Mouse (Mus musculus) left cerebral cortex, adult 8-10 months (tissue): ENCODE results near the gene Rnf181. TPM values are rescaled to one million over a fixed set of nuclear protein-coding genes. Genes with fewer than 3 reads are reported as not detected.

Experiments used
- DNase-seq, 2 experiments: peaks; one replicate each; pipeline ENCODE4 v3.0.0; 2022; ENCODE audit warnings: low spot score in 2 of 2
- total RNA-seq, 4 experiments: library from RNA; stranded (reverse); gene quantifications; 2 replicates each; pipeline ENCODE4 v1.2.4; 2022

The Rnf181 gene
- 10 to 100 TPM; 76.4 to 85.1 (median 81.5) TPM for total RNA-seq

DNA sequence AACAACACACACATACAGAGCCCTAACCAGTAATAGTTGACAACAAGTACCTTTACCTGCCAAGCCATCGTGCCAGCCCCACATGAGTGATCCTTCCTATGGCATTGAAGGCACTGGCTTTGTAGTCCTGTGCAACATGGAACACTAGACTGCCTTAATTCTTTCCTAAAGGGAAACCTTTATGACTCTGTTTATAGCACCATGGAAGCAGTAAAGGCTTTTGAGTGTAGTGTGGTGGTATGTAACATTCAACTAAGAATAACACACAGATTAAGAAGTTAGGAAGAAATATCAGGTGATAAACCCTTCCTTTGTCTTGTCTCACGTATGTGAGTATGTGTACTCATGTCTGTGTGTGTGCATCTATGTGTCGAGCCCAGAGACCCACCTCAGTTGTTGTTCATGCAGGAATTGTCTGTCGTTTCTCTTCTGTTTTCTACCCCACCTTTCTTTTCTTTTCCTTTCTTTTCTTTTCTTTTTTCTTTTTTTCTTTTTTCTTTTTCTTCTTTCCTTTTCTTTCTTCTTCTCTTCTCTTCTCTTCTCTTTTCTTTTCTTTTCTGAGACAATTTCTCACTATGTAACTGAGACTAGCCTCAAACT is at the start of gene Rnf181:
TSS of gene Rnf181 (minus strand) at position 113 of the 600 bp plus-strand sequence.
- DNase-seq: no peak

DNA sequence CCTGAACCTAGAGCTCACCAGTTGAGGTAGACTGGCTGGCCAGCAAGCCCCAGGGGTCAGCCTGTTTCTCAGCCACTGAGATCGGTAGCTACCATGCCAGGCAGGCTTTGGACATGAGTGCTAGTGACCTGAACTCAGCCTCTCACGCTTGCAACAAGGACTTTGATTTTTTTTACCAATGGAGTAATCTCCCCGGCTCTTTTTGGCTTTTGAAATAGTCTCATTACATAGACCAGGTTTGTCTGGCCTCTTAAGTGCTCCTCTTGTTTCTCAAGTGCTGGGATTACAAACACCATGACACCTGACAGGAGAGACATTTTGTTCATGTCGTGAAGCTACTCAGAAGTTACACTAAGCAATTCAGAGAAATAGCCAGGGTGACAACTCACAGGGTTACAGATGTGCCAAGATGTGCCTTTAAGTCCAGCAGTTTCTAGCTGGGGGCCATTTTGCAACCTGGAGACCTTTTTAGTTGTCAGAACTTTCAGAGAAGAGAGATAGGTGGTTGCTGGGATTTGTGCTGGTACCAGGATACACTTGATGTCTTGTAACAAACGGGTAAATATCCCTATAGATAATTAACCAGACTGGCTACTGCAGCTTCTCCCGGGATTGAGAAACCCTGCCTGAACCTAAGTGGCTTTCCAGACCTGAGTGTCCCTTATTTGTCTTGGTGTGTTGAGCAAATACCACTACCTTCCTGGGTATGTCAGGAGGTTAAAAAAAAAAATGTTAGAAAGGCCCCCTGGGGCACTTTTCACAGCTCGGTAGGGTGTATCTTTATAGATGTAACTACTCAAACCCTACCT is 49.4 kb upstream of the Rnf181 start:
- DNase-seq: no peak

DNA sequence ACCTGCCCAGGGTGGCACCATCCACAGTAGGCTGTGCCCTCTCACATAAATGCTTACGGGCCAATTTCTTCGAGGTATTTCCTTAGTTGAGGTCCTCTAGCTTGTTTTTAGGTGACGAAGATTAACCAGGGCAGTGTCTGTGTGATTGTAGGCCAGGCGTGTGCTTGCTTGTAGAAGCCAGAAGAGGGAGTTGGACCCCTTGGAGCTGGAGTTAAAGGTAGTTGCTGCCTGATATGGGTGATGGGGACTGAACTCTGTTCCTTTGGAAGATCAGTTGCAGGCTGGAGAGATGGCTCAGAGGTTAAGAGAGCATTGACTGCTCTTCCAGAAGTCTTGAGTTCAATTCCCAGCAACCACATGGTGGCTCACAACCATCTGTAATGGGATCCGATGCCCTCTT is 48.4 kb upstream of the Rnf181 start:
- DNase-seq: no peak

DNA sequence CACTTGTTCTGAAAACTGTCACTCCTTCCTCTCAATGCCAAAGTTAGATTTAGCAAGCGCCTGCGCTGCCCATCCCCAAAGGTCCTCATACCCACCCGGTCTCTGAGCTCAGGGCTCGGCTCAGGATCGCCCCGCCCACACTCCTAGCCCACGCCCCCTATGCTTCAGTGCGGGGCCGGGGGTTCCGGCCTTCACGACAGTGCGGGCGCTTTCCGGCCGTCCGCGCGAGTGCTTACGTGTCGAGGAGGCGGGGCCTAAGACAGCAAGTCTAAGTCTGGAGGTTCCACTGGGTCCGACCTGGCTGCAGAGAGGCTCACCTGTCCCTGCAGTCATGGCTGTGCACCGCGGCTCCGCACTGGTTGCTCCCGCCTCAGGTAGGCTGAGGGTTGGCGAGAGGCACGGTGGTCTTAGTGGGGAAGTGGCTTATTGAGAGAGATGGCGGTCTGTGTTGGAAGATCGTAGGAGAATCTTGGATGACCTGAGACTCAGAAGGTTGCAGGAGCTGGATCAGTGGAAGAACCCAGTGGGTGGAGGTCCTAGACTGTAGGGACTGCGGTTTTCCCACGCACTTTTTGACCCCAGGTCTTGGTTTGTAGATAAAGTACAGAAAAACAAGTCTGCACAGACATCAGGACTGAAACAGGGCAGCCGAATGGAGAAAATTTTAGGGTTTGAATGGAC is 47.5 kb upstream of the Rnf181 start, which contains the start of gene Ggcx:
TSS of gene Ggcx (plus strand) at position 233 of the 681 bp plus-strand sequence.
- peak; percentile 85 to 90 for DNase-seq

DNA sequence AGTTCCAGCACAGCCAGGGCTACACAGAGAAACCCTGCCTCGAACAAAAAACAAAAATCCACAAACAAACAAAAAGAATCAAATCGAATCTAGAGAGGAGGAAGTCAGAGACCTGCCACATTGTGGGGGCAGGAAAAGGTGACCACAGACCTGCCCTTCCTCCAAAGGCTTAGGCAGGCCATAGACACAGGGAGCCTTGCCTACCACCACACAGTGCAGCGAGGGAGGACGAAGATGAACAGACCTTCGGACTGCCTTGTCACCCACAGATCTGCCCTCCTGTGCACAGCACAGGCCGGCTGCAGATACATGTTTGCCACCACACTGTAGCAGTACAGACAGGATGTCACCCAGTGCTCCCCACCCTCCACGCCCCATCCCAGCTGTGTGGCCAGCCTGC is 43.8 kb upstream of the Rnf181 start:
- DNase-seq: no peak

DNA sequence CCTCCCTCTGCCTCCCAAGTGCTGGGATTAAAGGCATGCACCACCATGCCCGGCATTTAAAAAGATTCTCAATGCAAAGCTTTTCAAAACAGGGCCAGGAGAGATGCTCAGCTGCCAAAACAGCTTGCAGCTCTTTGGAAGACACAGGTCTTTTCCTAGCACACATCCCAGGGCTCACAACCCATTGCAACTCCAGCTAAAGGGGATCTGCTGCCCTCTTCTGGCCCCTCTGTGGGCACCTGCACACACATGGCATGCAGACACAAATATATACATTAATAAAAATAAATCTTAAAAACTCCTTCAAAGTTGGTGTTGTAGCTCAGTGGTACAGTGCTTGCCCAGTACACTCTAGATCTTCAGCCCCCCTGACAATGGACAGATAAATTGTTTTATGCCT is 43.2 kb upstream of the Rnf181 start:
- no peak for DNase-seq

DNA sequence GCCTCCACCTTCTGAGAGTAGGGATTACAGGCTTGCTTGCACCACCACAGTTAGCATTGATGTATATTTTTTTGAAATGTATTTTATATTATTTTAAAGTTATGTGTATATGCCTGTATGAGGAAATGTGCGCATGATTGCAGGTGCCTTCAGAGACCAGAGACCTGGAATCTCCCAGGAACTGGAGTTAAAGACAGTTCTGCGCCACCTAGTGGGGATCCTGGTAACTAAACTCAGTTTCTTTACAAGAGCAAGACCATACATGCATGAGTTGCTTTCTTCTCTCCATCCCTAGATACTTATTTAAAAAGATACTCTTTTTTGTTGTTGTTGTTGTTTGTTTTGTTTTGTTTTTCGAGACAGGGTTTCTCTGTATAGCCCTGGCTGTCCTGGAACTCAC is 42.8 kb upstream of the Rnf181 start:
- no peak for DNase-seq

DNA sequence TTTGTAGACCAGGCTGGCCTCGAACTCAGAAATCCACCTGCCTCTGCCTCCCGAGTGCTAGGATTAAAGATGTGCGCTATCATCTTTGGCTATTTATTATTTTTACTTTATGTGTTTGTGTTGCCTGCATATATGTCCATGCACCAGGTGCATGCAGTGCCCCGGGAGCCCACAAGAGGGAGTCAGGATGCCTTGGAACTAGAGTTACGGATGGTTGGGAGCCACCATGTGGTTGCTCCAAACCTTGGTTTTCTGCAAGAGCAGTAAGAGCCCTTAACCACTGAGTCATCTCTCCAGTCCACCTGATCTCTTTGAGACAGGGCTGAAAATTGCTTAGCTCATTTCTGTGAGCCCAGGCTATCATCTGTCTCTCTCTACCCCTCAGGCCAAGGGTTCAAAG is 40.4 kb upstream of the Rnf181 start:
- DNase-seq: peak; percentile 62 to 72

DNA sequence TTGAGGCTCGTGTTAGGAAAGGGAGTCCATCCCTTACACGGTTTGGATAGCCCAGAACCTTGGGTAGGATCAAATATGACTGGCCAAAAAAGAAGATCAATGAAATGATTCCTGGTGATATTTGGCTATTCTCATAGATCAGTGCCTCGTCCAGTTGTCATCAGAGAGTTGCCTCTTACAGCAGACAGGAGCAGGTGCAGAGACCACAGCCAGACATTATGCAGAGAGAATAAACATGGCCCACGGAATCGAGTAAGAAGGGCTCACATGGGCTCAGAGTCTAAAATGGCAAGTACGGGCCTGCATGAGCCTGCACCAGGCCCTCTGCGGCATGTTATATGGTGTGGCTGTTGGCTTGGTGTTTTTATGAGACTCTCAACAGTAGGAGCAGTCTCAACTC is 38.6 kb upstream of the Rnf181 start:
- DNase-seq: no peak

DNA sequence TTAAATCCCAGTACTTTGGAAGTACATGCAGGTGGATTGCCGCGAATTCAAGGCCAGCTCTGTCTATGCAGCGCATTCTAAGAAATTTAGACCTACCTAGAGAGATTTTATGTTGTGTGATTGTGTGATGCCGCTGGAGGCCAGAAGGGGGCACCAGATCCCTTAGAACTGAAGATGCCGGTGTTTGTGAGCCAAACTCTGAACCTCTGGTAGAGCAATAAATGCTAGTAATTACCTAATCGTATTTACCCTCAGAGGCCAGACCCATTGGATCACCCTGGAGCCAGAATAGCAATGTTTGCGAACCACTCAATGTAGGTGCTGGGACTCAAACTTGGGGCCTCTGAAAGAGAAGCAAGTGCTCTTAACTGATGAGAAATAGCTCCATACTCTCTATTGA is 35.1 kb upstream of the Rnf181 start:
- peak; percentile 33 to 76 for DNase-seq

DNA sequence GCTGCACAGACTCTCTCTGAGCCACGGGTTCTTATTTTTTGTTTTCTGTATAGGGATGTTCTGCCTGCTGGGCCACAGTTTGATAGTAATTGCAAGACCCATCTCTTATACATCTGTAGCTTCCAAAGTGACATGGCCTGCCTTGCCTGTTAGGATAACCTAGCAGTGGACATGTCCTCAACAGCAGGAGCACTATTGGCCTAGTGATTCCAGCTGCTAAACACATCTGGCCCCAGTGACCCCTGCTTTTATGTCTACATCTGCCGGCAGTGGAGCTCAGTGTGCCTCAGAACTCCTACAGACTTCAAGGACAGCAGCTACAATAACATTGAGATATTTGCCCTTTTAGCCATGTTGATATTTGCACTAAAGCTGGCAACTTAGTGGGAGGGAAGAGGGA is 33.2 kb upstream of the Rnf181 start:
- DNase-seq: no peak

DNA sequence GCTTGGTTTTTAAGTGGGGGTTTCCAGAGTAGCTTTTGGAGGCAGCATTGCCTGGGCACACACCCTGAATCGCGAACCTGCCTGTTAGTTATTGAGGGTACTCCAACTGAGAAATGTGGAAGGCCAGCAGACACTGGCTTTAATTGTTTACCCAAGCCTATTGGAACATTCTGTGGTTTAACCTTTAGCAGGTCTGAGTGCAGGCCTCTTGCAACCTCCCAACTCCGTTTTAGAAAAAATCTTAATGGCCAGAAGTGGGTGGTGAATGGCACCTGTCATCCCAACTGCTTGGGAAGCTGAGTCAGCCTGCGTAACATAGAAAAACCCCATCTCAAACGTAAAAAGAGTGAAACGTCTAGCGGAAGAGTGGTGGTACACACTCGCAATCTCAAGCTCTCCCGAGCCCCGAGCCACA is 30.1 kb upstream of the Rnf181 start:
- no peak for DNase-seq

DNA sequence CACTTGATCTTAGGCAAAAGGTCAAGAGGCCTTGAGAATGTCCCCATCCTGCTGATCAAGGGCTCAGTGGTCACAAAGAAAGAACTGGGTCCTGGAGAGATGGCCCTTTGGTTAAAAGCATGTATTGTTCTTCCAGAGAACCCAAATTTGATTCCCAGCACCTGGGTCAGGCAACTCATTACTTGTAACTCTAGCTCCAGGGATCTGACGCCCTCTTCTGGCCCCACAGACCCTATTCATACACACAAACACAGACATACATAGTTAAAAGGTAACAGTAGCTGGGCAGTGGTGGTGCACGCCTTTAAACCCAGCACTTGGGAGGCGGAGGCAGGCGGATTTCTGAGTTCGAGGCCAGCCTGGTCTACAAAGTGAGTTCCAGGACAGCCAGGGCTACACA is 25.6 kb upstream of the Rnf181 start:
- DNase-seq: no peak

DNA sequence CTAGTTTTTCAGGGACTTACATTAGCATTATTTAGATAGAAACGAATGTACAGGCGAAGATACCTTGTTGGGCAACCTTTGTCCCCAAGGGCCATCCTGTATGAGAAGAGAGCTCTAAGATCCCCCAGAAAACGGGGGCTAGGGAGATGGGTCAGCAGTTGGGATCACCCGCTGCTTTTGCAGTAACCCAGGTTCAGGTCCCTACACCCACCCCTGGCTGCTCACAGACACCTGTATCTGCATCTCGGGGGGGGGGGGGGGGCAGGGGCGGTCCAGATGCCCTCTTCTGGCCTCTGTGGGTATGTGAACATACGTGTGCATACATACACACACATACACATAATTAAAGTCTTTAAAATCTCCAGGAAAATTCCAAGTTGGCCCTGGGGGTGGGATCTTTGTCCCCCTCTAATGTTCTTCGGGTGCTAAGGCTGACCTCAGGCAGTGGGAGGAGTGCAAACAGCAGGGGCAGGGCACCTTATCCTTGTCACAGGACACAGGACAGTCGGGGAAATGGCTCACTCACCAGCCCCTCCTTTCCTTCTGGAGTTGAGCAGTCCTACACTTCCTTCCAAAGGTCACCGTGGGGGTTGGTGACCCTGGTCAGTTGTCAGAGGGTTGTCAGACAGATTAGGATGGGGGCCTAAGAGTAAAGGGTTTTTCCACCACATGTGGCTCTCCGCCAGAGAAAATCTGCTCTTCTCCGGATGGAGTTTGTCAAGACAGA is 24.2 kb upstream of the Rnf181 start:
- no peak for DNase-seq

DNA sequence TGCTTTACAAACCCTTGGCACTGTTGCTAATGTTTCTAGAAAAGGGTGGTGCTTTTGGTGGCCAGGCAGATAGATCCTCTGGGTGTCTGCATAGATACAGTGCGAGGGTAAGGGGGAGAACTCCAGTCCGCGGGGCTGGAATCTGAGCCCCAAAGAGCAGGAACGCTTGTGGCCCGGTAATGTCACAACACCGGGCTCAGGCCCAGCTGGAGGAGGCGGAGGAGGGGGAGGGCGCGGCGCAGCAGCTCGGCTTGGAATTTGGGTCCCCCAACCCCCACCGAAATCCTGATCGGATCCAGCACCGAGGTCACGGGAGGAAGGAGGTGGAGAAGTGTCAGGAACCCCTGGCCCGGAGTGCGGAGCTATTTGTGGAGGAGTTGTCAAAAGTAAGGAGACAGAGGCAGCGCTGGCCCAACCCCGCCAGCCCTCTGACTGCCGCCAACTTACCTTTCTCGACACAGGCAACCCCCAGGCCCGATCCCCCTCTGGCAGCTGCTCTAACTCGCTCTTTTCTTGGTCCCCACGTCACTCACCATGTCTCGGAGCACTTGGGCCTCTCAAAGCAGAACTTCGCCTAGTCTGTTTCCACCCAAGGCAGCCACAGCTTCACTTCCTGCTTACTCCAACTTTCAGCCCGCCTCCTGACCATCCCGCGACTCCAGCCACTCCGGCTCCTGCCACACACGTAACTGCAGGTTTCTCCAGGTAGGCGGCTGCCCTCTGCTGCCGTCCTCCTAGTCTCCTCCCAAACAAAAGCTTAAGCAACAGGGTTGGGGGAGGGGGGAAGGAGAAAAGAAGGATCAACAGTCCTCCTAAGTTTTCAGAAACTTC is 23.4 kb upstream of the Rnf181 start, which contains the start of gene Vamp8:
TSS of gene Vamp8 (minus strand) at position 763 of the 831 bp plus-strand sequence.
- peak; percentile 20 to 23 for DNase-seq

DNA sequence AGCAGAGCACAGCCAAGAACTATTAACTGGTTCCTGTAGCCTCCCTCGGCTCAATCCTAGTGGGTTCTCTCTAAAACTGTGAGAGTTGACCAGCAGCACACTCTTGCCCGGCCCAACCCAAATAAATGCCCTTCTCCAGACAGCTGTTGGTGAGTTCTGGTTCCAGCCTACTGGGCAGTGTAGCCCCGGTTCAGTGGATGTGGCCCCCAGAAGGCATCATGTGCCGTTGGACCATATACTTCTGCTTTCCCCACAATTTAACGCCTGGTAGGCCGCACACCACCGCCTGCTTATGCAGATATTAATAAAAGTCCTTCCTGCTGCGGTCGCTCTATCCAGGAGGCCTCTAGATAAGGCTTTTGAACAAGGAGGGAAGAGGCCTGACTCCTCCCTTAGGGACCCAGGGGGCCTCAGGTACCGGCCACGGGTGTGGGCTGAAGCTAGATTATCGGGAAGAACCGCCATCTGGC is 22.8 kb upstream of the Rnf181 start:
- DNase-seq: no peak

DNA sequence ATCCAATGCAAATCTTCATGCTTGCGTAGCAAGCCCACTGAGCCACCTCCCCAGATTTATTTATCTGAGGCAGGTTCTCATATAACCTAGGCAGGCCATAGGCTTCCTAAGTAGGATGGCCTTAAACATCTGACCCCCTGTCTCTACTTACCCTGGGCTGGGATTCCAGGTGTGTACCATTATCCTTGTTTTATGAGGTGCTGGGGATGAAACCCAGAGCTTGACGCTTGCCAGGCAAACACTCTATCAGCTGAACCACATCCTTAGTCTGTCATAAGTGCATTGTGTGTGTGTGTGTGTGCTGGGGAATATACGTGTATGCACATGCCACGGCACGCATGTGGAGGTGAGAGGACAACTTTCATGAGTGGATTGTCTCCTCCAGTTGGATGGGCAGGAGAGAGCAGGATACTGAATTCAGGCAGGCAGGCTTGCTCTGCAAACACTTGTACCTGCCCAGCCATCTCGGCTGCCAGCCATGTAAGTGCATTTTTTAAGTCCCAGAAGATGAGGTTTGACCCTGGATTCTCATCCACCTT is 22.1 kb upstream of the Rnf181 start:
- DNase-seq: no peak

DNA sequence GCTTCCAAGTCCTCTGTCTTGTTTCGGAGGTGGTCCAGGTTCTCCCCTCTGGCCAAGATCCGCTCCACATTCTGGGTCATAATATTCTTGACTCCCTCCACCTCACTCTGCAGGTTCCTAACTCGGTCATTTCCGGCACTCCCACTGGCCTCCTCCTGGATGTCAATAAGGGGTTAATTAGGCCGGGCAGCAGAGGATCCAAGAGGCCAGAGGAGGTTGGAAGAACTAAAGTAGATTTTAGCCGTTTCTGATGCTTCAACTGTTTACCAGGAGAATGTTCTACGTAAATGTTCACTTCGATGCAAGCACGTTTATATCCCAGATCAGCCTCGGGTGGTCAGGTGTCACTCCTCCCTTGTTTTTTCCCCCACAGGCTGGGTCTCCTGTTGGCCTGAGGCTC is 21.5 kb upstream of the Rnf181 start:
- no peak for DNase-seq

DNA sequence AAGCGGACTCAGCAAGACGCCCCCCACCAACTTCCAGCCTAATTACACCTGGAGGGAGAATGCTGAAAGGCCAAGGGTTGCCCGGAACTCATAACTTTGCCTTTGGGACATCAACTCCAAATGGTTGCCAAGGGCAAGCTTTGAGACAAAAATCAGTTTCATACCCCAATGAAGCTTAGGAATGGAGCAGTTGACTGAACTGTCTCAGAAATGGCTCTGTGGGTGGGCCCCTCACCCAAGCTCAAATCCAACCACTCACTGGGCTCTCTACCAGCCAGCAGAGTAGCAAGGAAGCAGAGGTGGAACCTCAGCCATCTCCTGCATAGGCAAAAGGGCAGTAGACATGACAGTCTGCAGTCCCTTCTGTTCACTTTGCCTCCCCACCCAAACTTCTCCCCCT is 21.1 kb upstream of the Rnf181 start:
- DNase-seq: no peak

DNA sequence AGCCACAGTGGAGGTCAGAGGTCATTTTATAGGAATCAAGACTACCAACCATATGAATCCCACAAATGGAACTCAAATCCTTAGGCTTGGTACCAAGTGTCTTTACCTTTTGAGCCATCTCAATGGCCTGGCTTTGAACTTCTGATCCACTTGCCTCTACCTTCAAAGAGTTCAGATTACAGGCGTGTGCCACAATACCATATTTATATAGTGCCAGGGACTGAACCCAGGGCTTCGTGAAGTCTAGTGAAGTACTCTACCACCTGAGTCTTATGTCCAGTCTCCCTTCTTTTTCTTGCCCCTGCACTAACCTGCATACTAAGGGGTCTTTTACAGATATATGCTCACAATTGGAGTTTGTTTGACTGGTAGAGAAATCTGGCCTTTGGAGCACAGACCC is 19.8 kb upstream of the Rnf181 start:
- DNase-seq: no peak
